Mouse (Mus musculus) CH12.LX (cell line): Measurements from ENCODE around the gene Popdc3. TPM values are rescaled to one million over a fixed set of nuclear protein-coding genes. Genes with fewer than 3 reads are reported as not detected.
A peak's percentile ranks its signal among the peaks of the same experiment; 100 is the strongest.
"Not testable (repeated sequence)": the region's sequence is repeated elsewhere in the genome, so short reads cannot be mapped to it uniquely, and the experiment has no call there.

Experiments
- DNase-seq: peaks from one replicate; pipeline ENCODE4 v3.0.0-alpha.2; 2013; ENCODE audit errors: extremely low read depth
- H3K27ac ChIP-seq: 2 replicates; pipeline ENCODE4 v1.5.1; 2012; ENCODE audit warnings: low read depth, mild to moderate bottlenecking, control low read depth, moderate library complexity; ENCODE audit not compliant: insufficient read depth
- H3K27me3 ChIP-seq: replicated peaks from 2 replicates; pipeline ENCODE3; 2012; ENCODE audit warnings: inconsistent platforms
- H3K36me3 ChIP-seq, 2 experiments: replicated peaks in 1 of 2; 2 replicates each; pipeline versions ENCODE3 to v1.6.1; 2012; ENCODE audit warnings: inconsistent platforms in 1 of 2, low read length in 1 of 2, mild to moderate bottlenecking in 1 of 2, mixed read lengths in 1 of 2, moderate library complexity in 1 of 2; ENCODE audit not compliant: control insufficient read depth in 1 of 2, insufficient read depth in 1 of 2
- H3K4me1 ChIP-seq, 2 experiments: 2 replicates each; pipeline ENCODE4 v1.6.1; 2012; ENCODE audit warnings: inconsistent platforms in 1 of 2, moderate library complexity in 1 of 2; ENCODE audit not compliant: insufficient read depth in 2 of 2, control insufficient read depth in 1 of 2
- H3K4me2 ChIP-seq: 2 replicates; pipeline ENCODE4 v1.6.1; 2012; ENCODE audit warnings: low read depth, mild to moderate bottlenecking, control low read depth; ENCODE audit not compliant: poor library complexity, insufficient read depth, severe bottlenecking
- H3K4me3 ChIP-seq, 3 experiments: fragments of 150-350 bp in 1 of 3; sonication (generic) in 1 of 3; replicated peaks in 1 of 3; 2 replicates each; pipeline versions ENCODE3 to v1.5.1; 2011 to 2012; ENCODE audit warnings: low read depth in 2 of 3, low read length in 2 of 3, mild to moderate bottlenecking in 2 of 3, moderate library complexity in 2 of 3, control low read depth in 1 of 3, improper control_type of control experiment in 1 of 3, inconsistent platforms in 1 of 3, mixed read lengths in 1 of 3; ENCODE audit not compliant: poor library complexity in 1 of 3
- H3K79me2 ChIP-seq: replicated peaks from 2 replicates; pipeline ENCODE4 v1.6.1; 2012; ENCODE audit warnings: mild to moderate bottlenecking, moderate library complexity; ENCODE audit not compliant: control insufficient read depth, poor library complexity, insufficient read depth, severe bottlenecking; ENCODE audit errors: extremely low read depth
- H3K9ac ChIP-seq: 2 replicates; pipeline ENCODE4 v1.6.1; 2012; ENCODE audit warnings: low read depth, mild to moderate bottlenecking, control low read depth, moderate library complexity; ENCODE audit not compliant: insufficient read depth
- H3K9me3 ChIP-seq: replicated peaks from 2 replicates; pipeline ENCODE3; 2012; ENCODE audit warnings: low read length, inconsistent platforms, mixed read lengths
- BHLHE40 ChIP-seq: IDR thresholded peaks from 2 replicates; pipeline ENCODE4 v1.6.1; 2011; ENCODE audit warnings: mild to moderate bottlenecking, low read depth, low read length, improper control_type of control experiment
- CTCF ChIP-seq, 2 experiments: IDR thresholded peaks in 1 of 2; conservative IDR thresholded peaks in 1 of 2; 2 replicates each; pipeline ENCODE4 v1.5.1; 2011 to 2012; ENCODE audit warnings: low read depth in 2 of 2, low read length in 2 of 2, improper control_type of control experiment in 1 of 2, inconsistent platforms in 1 of 2, mild to moderate bottlenecking in 1 of 2, moderate library complexity in 1 of 2
- EP300 ChIP-seq: IDR thresholded peaks from 2 replicates; pipeline ENCODE4 v1.6.1; 2011; ENCODE audit warnings: low read length, improper control_type of control experiment
- ETS1 ChIP-seq: conservative IDR thresholded peaks from 2 replicates; pipeline ENCODE4 v1.6.1; 2012; ENCODE audit warnings: low read depth, mild to moderate bottlenecking, inconsistent platforms, low read length, improper control_type of control experiment, moderate library complexity
- ZKSCAN1 ChIP-seq: IDR thresholded peaks from 2 replicates; pipeline ENCODE4 v1.6.1; 2012; ENCODE audit warnings: low read depth, inconsistent platforms, low read length, improper control_type of control experiment, borderline replicate concordance
- ZNF384 ChIP-seq: IDR thresholded peaks from 2 replicates; pipeline ENCODE4 v1.6.1; 2012; ENCODE audit warnings: low read depth, low read length, improper control_type of control experiment, inconsistent platforms
- dilution Hi-C: fragments of 300-500 bp; cut with MboI; formaldehyde crosslinking; loops from 2 replicates; pipeline ENCODE4 v1.14.3; 2020; ENCODE audit warnings: low sequenced_read_pairs; ENCODE audit not compliant: extremely low pct_unique_long_range_greater_than_20kb, extremely low pct_ligation_motif_present
- in situ Hi-C: fragments of 300-500 bp; cut with MboI; formaldehyde crosslinking; loops from 3 replicates; pipeline ENCODE4 v1.14.3; 2019; ENCODE audit warnings: low sequenced_read_pairs, low pct_ligation_motif_present, low pct_unique_long_range_greater_than_20kb, mixed read lengths
- polyA plus RNA-seq: library from polyadenylated mRNA; unstranded; fragments of >175 nt; gene quantifications from 2 replicates; pipeline ENCODE4 v1.2.1, GENCODE M21; 2012; ENCODE audit warnings: low read depth; ENCODE audit not compliant: insufficient read length
- total RNA-seq, 2 experiments: library from RNA; depleted of rRNA; stranded (reverse); fragments of 300-350 nt in 1 of 2; fragments of >200 nt in 1 of 2; gene quantifications; 2 replicates each; pipeline ENCODE4 v1.2.3; 2012 to 2014

Gene Popdc3
- 0.04 TPM in 1 of 2 replicates, not detected in the other for total RNA-seq (2012; rRNA removed)
- 0.24 and 0.32 TPM in 2 replicates for total RNA-seq (2014; rRNA removed)
- 0.18 and 0.24 TPM in 2 replicates for polyA plus RNA-seq

DNA sequence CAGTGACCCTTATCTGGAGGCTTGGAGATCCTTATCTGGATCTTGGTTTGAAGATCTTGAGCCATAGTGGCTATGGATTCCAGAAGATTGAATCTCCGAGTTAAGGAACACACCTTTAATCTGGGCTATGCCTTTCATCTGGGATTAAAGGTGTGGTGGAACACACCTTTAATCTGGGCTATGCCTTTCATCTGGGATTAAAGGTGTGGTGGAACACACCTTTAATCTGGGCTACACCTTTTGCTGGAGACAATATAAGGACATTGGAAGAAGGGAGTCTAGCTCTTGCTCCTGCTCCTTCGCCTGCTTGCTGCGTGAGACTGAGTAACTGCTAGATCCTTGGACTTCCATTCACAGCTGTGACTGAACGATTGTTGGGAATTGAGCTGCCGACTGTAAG is at the start of gene Popdc3:
Gene Popdc3, plus strand, starts transcription at position 301 of the 400 bp plus-strand sequence.
- dilution Hi-C loops, in situ Hi-C loops, H3K27me3 ChIP-seq, H3K4me1 ChIP-seq, H3K9ac ChIP-seq, DNase-seq, H3K4me3 ChIP-seq, H3K79me2 ChIP-seq, H3K4me2 ChIP-seq, H3K27ac ChIP-seq, H3K36me3 ChIP-seq, H3K9me3 ChIP-seq: not testable (repeated sequence)

DNA sequence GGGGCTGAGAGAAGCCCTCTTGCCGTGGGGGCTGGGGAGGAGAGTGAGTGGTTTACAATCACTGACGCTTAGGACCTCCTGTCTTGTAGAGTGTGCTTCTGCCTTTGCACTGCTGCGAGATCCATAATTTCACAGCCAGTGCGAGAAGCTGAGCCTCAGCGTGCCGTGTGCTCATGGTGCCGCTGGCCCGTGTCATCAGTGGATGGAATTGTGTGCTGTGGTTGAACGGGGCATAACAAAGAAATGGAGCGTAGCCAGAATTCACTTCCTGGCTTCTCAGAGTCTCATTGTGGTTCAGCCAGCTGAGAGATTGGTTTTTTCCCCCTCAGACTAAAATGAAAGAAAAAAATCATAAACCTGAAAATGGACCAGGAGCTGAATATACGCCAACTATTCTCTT is 48.8 kb upstream of the Popdc3 start:
- peak; percentile 29 for DNase-seq
- peaks cover 66 to 92% of the 10 kb centered on the region in 2 experiments for H3K36me3 ChIP-seq
- in situ Hi-C loops, result loop anchor here (25.0 kb wide), 1 partner anchor 233 kb away; no protein-coding TSS in a partner anchor
- no peak overlapping the region for H3K4me2 ChIP-seq
- H3K4me3 ChIP-seq, result no peak overlapping the region
- dilution Hi-C loops, result no loop called here
- no peaks in the 10 kb centered on the region for H3K79me2 ChIP-seq
- peaks cover 0 to 23% of the 10 kb centered on the region in 2 experiments; a peak in 3 of 4 replicates for H3K4me1 ChIP-seq
- H3K27ac ChIP-seq, result no peak overlapping the region
- TF ChIP-seq ETS1 (peak; percentile 61), EP300 (no peak), BHLHE40 (peak; percentile 47; the same call in 1 of the 2 replicates)
- no peaks in the 10 kb centered on the region for H3K27me3 ChIP-seq
- H3K9me3 ChIP-seq, result no peaks in the 10 kb centered on the region
- H3K9ac ChIP-seq, result no peak overlapping the region

DNA sequence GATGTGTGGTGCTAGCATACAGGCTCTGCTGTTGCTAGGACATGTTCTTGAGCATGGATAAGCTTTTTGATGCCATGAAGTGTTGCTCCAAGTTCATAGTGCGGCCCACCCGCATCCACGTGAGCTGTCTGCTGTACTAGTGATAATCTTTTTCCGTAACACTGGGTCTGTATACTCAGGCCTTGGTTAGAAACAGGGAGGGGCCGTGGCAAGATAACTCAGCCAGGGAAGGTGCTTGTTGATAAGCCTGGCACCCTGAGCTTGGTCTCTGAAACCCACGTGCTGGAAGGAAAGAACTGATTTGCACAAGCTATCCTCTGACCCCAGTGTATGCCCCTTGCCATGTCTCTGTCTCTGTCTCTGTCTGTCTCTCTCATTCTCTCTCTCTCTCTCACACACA is 47.9 kb upstream of the Popdc3 start:
- Histone ChIP-seq H3K4me1 (peaks cover 0 to 23% of the 10 kb centered on the region in 2 experiments; a peak in 3 of 4 replicates), H3K36me3 (peaks cover 66 to 92% of the 10 kb centered on the region in 2 experiments), H3K27ac (no peak overlapping the region), H3K9ac (no peak overlapping the region), H3K27me3 (no peaks in the 10 kb centered on the region), H3K4me2 (no peak overlapping the region), H3K4me3 (no peak overlapping the region), H3K79me2 (no peaks in the 10 kb centered on the region), H3K9me3 (peaks cover 3% of the 10 kb centered on the region)
- no peak for TF ChIP-seq ETS1
- no peak for TF ChIP-seq ZNF384
- TF ChIP-seq CTCF (conservative IDR thresholded peaks at IDR 0.05 in 1 of 2, IDR thresholded peaks at IDR 0.05 in 1 of 2; ENCODE audit: low read depth in 2 of 2, low read length in 2 of 2), result no peak
- TF ChIP-seq ZKSCAN1, result no peak
- dilution Hi-C loops, result no loop called here
- no peak for DNase-seq
- in situ Hi-C loops, result loop anchor here (25.0 kb wide), 1 partner anchor 232 kb away; no protein-coding TSS in a partner anchor
